Mouse (Mus musculus): ENCODE measurements around the gene Apba1. TPM values are rescaled to one million over a fixed set of nuclear protein-coding genes. Genes with fewer than 3 reads are reported as not detected.

Gene Apba1
- polyA plus RNA-seq, 1 experiment from 2014 or later: 0.52 TPM

- Histone ChIP-seq H3K27me3 (ENCODE audit: control insufficient read depth, insufficient read depth, low read length) (no peaks in the 10 kb centered on the region), H3K9ac (replicated peaks; ENCODE audit: low read length) (no peak overlapping the region), H3K4me1 (ENCODE audit: control insufficient read depth, insufficient read depth, low read length) (no peaks in the 10 kb centered on the region), H3K9me3 (replicated peaks; ENCODE audit: control insufficient read depth, low read length) (no peaks in the 10 kb centered on the region), H3K4me2 (ENCODE audit: low read depth, low read length) (no peak overlapping the region), H3K27ac (replicated peaks; ENCODE audit: low read depth, low read length) (no peak overlapping the region), H3K36me3 (replicated peaks; ENCODE audit: control insufficient read depth, insufficient read depth, low read depth, low read length) (no peaks in the 10 kb centered on the region), H3K4me3 (ENCODE audit: low read depth, low read length) (no peak overlapping the region)
- 51% methylated on average over 3 of the region's 3 CpGs for WGBS
- DNase-seq (ENCODE audit: low spot score) (no peak), ATAC-seq (replicated peaks; ENCODE audit: insufficient number of reproducible peaks, low FRiP score, low TSS enrichment, low read depth) (no peak)
Measured at GRCm38 (mm10) chr19:23863959-23864358, 105.3 kb downstream of the Apba1 start.

GRCm38 (mm10) chr19:23866045-23866444 lies 107.4 kb downstream of the Apba1 start:
- Histone ChIP-seq H3K4me2 (ENCODE audit: low read depth, low read length) (no peak overlapping the region), H3K36me3 (replicated peaks; ENCODE audit: control insufficient read depth, insufficient read depth, low read depth, low read length) (no peaks in the 10 kb centered on the region), H3K27me3 (ENCODE audit: control insufficient read depth, insufficient read depth, low read length) (no peaks in the 10 kb centered on the region), H3K27ac (replicated peaks; ENCODE audit: low read depth, low read length) (no peak overlapping the region), H3K4me3 (ENCODE audit: low read depth, low read length) (no peak overlapping the region), H3K9me3 (replicated peaks; ENCODE audit: control insufficient read depth, low read length) (no peaks in the 10 kb centered on the region), H3K9ac (replicated peaks; ENCODE audit: low read length) (no peak overlapping the region), H3K4me1 (ENCODE audit: control insufficient read depth, insufficient read depth, low read length) (no peaks in the 10 kb centered on the region)
- ATAC-seq (replicated peaks; ENCODE audit: insufficient number of reproducible peaks, low FRiP score, low TSS enrichment, low read depth): no peak
- DNase-seq (ENCODE audit: low spot score): no peak
- WGBS: 89% methylated on average over 9 of the region's 9 CpGs

GRCm38 (mm10) chr19:23867052-23867451 lies 108.4 kb downstream of the Apba1 start:
- H3K4me2 ChIP-seq (ENCODE audit: low read depth, low read length): no peak overlapping the region
- H3K27ac ChIP-seq (replicated peaks; ENCODE audit: low read depth, low read length): no peak overlapping the region
- 84% methylated on average over 11 of the region's 11 CpGs for WGBS
- H3K36me3 ChIP-seq (replicated peaks; ENCODE audit: control insufficient read depth, insufficient read depth, low read depth, low read length): no peaks in the 10 kb centered on the region
- ATAC-seq (replicated peaks; ENCODE audit: insufficient number of reproducible peaks, low FRiP score, low TSS enrichment, low read depth) (no peak), DNase-seq (ENCODE audit: low spot score) (no peak)
- H3K9me3 ChIP-seq (replicated peaks; ENCODE audit: control insufficient read depth, low read length): no peaks in the 10 kb centered on the region
- H3K4me3 ChIP-seq (ENCODE audit: low read depth, low read length): no peak overlapping the region
- H3K27me3 ChIP-seq (ENCODE audit: control insufficient read depth, insufficient read depth, low read length): no peaks in the 10 kb centered on the region
- H3K9ac ChIP-seq (replicated peaks; ENCODE audit: low read length): no peak overlapping the region
- H3K4me1 ChIP-seq (ENCODE audit: control insufficient read depth, insufficient read depth, low read length): no peaks in the 10 kb centered on the region

GRCm38 (mm10) chr19:23867589-23867988 lies 108.9 kb downstream of the Apba1 start:
- WGBS: 87% methylated on average over 7 of the region's 7 CpGs
- Histone ChIP-seq H3K4me2 (ENCODE audit: low read depth, low read length) (no peak overlapping the region), H3K9me3 (replicated peaks; ENCODE audit: control insufficient read depth, low read length) (no peaks in the 10 kb centered on the region), H3K36me3 (replicated peaks; ENCODE audit: control insufficient read depth, insufficient read depth, low read depth, low read length) (no peaks in the 10 kb centered on the region), H3K27me3 (ENCODE audit: control insufficient read depth, insufficient read depth, low read length) (no peaks in the 10 kb centered on the region), H3K4me1 (ENCODE audit: control insufficient read depth, insufficient read depth, low read length) (no peaks in the 10 kb centered on the region), H3K27ac (replicated peaks; ENCODE audit: low read depth, low read length) (no peak overlapping the region), H3K9ac (replicated peaks; ENCODE audit: low read length) (no peak overlapping the region), H3K4me3 (ENCODE audit: low read depth, low read length) (no peak overlapping the region)
- DNase-seq (ENCODE audit: low spot score) (no peak), ATAC-seq (replicated peaks; ENCODE audit: insufficient number of reproducible peaks, low FRiP score, low TSS enrichment, low read depth) (no peak)

- whole genome bisulfite sequencing: 82% methylated on average over 6 of the region's 6 CpGs
- Histone ChIP-seq H3K4me1 (ENCODE audit: control insufficient read depth, insufficient read depth, low read length) (no peaks in the 10 kb centered on the region), H3K36me3 (replicated peaks; ENCODE audit: control insufficient read depth, insufficient read depth, low read depth, low read length) (no peaks in the 10 kb centered on the region), H3K9me3 (replicated peaks; ENCODE audit: control insufficient read depth, low read length) (no peaks in the 10 kb centered on the region), H3K27ac (replicated peaks; ENCODE audit: low read depth, low read length) (no peak overlapping the region), H3K4me3 (ENCODE audit: low read depth, low read length) (no peak overlapping the region), H3K9ac (replicated peaks; ENCODE audit: low read length) (no peak overlapping the region), H3K27me3 (ENCODE audit: control insufficient read depth, insufficient read depth, low read length) (no peaks in the 10 kb centered on the region), H3K4me2 (ENCODE audit: low read depth, low read length) (no peak overlapping the region)
- ATAC-seq (replicated peaks; ENCODE audit: insufficient number of reproducible peaks, low FRiP score, low TSS enrichment, low read depth): no peak
- DNase-seq (ENCODE audit: low spot score): no peak
Measured at GRCm38 (mm10) chr19:23874502-23874901, 115.8 kb downstream of the Apba1 start.

GRCm38 (mm10) chr19:23875819-23876218 lies 117.1 kb downstream of the Apba1 start:
- Histone ChIP-seq H3K4me1 (ENCODE audit: control insufficient read depth, insufficient read depth, low read length) (no peaks in the 10 kb centered on the region), H3K27me3 (ENCODE audit: control insufficient read depth, insufficient read depth, low read length) (no peaks in the 10 kb centered on the region), H3K36me3 (replicated peaks; ENCODE audit: control insufficient read depth, insufficient read depth, low read depth, low read length) (no peaks in the 10 kb centered on the region), H3K4me3 (ENCODE audit: low read depth, low read length) (no peak overlapping the region), H3K4me2 (ENCODE audit: low read depth, low read length) (no peak overlapping the region), H3K9me3 (replicated peaks; ENCODE audit: control insufficient read depth, low read length) (no peaks in the 10 kb centered on the region), H3K9ac (replicated peaks; ENCODE audit: low read length) (no peak overlapping the region), H3K27ac (replicated peaks; ENCODE audit: low read depth, low read length) (no peak overlapping the region)
- DNase-seq (ENCODE audit: low spot score) (no peak), ATAC-seq (replicated peaks; ENCODE audit: insufficient number of reproducible peaks, low FRiP score, low TSS enrichment, low read depth) (no peak)
- 84% methylated on average over 5 of the region's 5 CpGs for WGBS

GRCm38 (mm10) chr19:23879862-23880261 lies 121.2 kb downstream of the Apba1 start:
- DNase-seq (ENCODE audit: low spot score) (no peak), ATAC-seq (replicated peaks; ENCODE audit: insufficient number of reproducible peaks, low FRiP score, low TSS enrichment, low read depth) (no peak)
- Histone ChIP-seq H3K4me2 (ENCODE audit: low read depth, low read length) (no peak overlapping the region), H3K9ac (replicated peaks; ENCODE audit: low read length) (no peak overlapping the region), H3K27ac (replicated peaks; ENCODE audit: low read depth, low read length) (no peak overlapping the region), H3K4me1 (ENCODE audit: control insufficient read depth, insufficient read depth, low read length) (no peaks in the 10 kb centered on the region), H3K27me3 (ENCODE audit: control insufficient read depth, insufficient read depth, low read length) (no peaks in the 10 kb centered on the region), H3K4me3 (ENCODE audit: low read depth, low read length) (no peak overlapping the region), H3K36me3 (replicated peaks; ENCODE audit: control insufficient read depth, insufficient read depth, low read depth, low read length) (no peaks in the 10 kb centered on the region), H3K9me3 (replicated peaks; ENCODE audit: control insufficient read depth, low read length) (no peaks in the 10 kb centered on the region)
- 77% methylated on average over 7 of the region's 7 CpGs for WGBS

GRCm38 (mm10) chr19:23886169-23886568 lies 127.5 kb downstream of the Apba1 start:
- Histone ChIP-seq H3K4me3 (ENCODE audit: low read depth, low read length) (no peak overlapping the region), H3K9me3 (replicated peaks; ENCODE audit: control insufficient read depth, low read length) (no peaks in the 10 kb centered on the region), H3K27ac (replicated peaks; ENCODE audit: low read depth, low read length) (no peak overlapping the region), H3K27me3 (ENCODE audit: control insufficient read depth, insufficient read depth, low read length) (no peaks in the 10 kb centered on the region), H3K4me2 (ENCODE audit: low read depth, low read length) (no peak overlapping the region), H3K4me1 (ENCODE audit: control insufficient read depth, insufficient read depth, low read length) (no peaks in the 10 kb centered on the region), H3K9ac (replicated peaks; ENCODE audit: low read length) (no peak overlapping the region), H3K36me3 (replicated peaks; ENCODE audit: control insufficient read depth, insufficient read depth, low read depth, low read length) (no peaks in the 10 kb centered on the region)
- ATAC-seq (replicated peaks; ENCODE audit: insufficient number of reproducible peaks, low FRiP score, low TSS enrichment, low read depth) (no peak), DNase-seq (ENCODE audit: low spot score) (no peak)
- WGBS: 87% methylated on average over 5 of the region's 5 CpGs
